ENCODE assay signal across 19 mouse cellular contexts in the genomic region with DNA sequence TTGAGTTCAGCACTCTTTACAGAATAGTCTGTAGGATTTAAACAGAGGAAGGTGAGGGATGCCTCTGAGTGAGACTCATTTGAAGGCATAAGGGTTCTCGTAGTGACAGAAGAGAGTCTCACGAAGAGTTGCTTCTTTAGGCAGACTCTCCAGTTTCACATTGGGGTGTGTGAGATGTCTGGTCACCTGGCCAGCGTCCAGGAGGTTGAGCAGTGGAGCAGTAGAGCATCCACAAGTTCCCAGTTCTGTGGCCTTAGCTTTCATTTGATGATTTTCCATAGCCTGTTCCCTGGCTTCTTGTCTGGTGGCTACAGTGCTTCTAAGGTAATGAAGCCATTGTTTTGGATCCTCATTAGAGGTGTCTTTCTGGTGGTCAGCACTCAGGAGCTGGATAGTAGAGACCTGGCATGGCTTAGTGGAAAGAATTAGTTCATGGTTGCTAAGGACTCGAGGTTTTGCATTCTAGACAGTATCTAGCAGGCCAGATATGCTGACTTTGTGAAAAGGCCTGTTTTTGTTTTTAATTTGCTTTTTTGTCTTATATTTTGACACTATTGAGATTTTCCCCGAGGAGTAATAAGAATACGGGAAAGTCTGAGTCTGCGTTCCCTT. TPM values are rescaled to one million over a fixed set of nuclear protein-coding genes. Genes with fewer than 3 reads are reported as not detected.
DNase-seq lines count a peak whose midpoint lies in the region; ATAC-seq lines count a peak whose summit lies in the region.
"Had no signal": no experiment of that assay in that cellular context is flagged by ENCODE, and none has a peak within 500 bp of the region (broad histone marks: within the 10 kb centered on the region; RNA-seq: fewer than 3 reads in every experiment).

No protein-coding gene starts in this region.

- H3K4me1 ChIP-seq in embryonic facial prominence, embryonic 13.5 days = peaks cover 37% of the 10 kb centered on the region
- H3K4me1 ChIP-seq in embryonic facial prominence, embryonic 10.5 days = peaks cover 28% of the 10 kb centered on the region
- peaks cover 48% of the 10 kb centered on the region for H3K4me1 ChIP-seq in limb, embryonic 13.5 days
- peaks cover 24% of the 10 kb centered on the region for H3K4me1 ChIP-seq in forebrain, embryonic 14.5 days (ENCODE audit: control insufficient read depth, insufficient read depth, low read length)

- peaks cover 13% of the 10 kb centered on the region; the same call in 1 of the 2 replicates for H3K36me3 ChIP-seq in embryonic facial prominence, embryonic 13.5 days
- peaks cover 14% of the 10 kb centered on the region for H3K36me3 ChIP-seq in embryonic facial prominence, embryonic 10.5 days (replicated peaks)
- peaks cover 5% of the 10 kb centered on the region for H3K36me3 ChIP-seq in limb, embryonic 13.5 days
- H3K36me3 ChIP-seq in forebrain, embryonic 14.5 days (ENCODE audit: control insufficient read depth, insufficient read depth, low read length) = no peaks in the 10 kb centered on the region

- no peak for DNase-seq in embryonic facial prominence, embryonic 10.5 days (ENCODE audit: low spot score)
- peak; percentile 61 for DNase-seq in left cerebral cortex, postnatal 4 days
- no peak for DNase-seq in left cerebral cortex, postnatal 10 days (ENCODE audit: extremely low spot score in 1 of 2, low spot score in 2 of 2)
- DNase-seq in Muller cell, postnatal 12 days (ENCODE audit: inconsistent ontology term) = peak; percentile 57
- DNase-seq in forebrain, embryonic 14.5 days (ENCODE audit: low spot score) = no peak
- DNase-seq: adrenal gland, adult 8-10 months; B cell, adult 2 months; cerebellum, adult 2 months; liver; retina, postnatal 1 day had no signal

- intact Hi-C loops in left cerebral cortex, postnatal 4 days (cut with DNase I) = no loop called here
- intact Hi-C loops in left cerebral cortex, postnatal 10 days (cut with DNase I) = no loop called here

- H3K4me2 ChIP-seq in embryonic facial prominence, embryonic 13.5 days = no peak overlapping the region
- H3K4me2 ChIP-seq in limb, embryonic 13.5 days (replicated peaks) = no peak overlapping the region
- H3K4me2 ChIP-seq in forebrain, embryonic 14.5 days (ENCODE audit: low read length) = no peak overlapping the region

- no peaks in the 10 kb centered on the region for H3K27me3 ChIP-seq in embryonic facial prominence, embryonic 13.5 days
- no peaks in the 10 kb centered on the region for H3K27me3 ChIP-seq in embryonic facial prominence, embryonic 10.5 days (replicated peaks; ENCODE audit: low read depth, poor library complexity, severe bottlenecking)
- no peaks in the 10 kb centered on the region for H3K27me3 ChIP-seq in limb, embryonic 13.5 days
- no peaks in the 10 kb centered on the region for H3K27me3 ChIP-seq in forebrain, embryonic 14.5 days (replicated peaks; ENCODE audit: control insufficient read depth, insufficient read depth, low read length)

- no peak overlapping the region for H3K9ac ChIP-seq in embryonic facial prominence, embryonic 13.5 days
- H3K9ac ChIP-seq in limb, embryonic 13.5 days = no peak overlapping the region
- no peak overlapping the region for H3K9ac ChIP-seq in forebrain, embryonic 14.5 days (ENCODE audit: low read length)
- H3K9ac ChIP-seq: forebrain, postnatal 0 days had no signal

- 89% methylated on average over 7 of the region's 7 CpGs for WGBS in embryonic facial prominence, embryonic 13.5 days
- WGBS in embryonic facial prominence, embryonic 10.5 days = 90% methylated on average over 7 of the region's 7 CpGs
- WGBS in limb, embryonic 13.5 days = 81% methylated on average over 7 of the region's 7 CpGs
- WGBS in forebrain, embryonic 14.5 days = 90% methylated on average over 7 of the region's 7 CpGs

- peak overlapping the region; percentile 34; the same call in 1 of the 2 replicates for H3K27ac ChIP-seq in embryonic facial prominence, embryonic 13.5 days
- no peak overlapping the region for H3K27ac ChIP-seq in embryonic facial prominence, embryonic 10.5 days (replicated peaks)
- peak overlapping the region; percentile 16; the same call in 1 of the 2 replicates for H3K27ac ChIP-seq in limb, embryonic 13.5 days
- H3K27ac ChIP-seq in forebrain, embryonic 14.5 days (ENCODE audit: low read depth, low read length) = no peak overlapping the region
- H3K27ac ChIP-seq: hindbrain, embryonic 10.5 days had no signal

- H3K4me3 ChIP-seq in embryonic facial prominence, embryonic 13.5 days = no peak overlapping the region
- no peak overlapping the region for H3K4me3 ChIP-seq in embryonic facial prominence, embryonic 10.5 days
- no peak overlapping the region for H3K4me3 ChIP-seq in limb, embryonic 13.5 days
- H3K4me3 ChIP-seq in forebrain, embryonic 14.5 days (ENCODE audit: low read depth, low read length) = no peak overlapping the region
- H3K4me3 ChIP-seq: hindbrain, embryonic 10.5 days had no signal

- H3K9me3 ChIP-seq in embryonic facial prominence, embryonic 13.5 days = no peaks in the 10 kb centered on the region; the same call in 1 of the 2 replicates
- H3K9me3 ChIP-seq in embryonic facial prominence, embryonic 10.5 days = no peaks in the 10 kb centered on the region
- H3K9me3 ChIP-seq in limb, embryonic 13.5 days = 0 out of 2 replicates have a peak, but pooled peaks cover 4% of the 10 kb centered on the region
- H3K9me3 ChIP-seq in forebrain, embryonic 14.5 days (replicated peaks; ENCODE audit: control insufficient read depth, low read length) = no peaks in the 10 kb centered on the region
- H3K9me3 ChIP-seq: hindbrain, embryonic 10.5 days had no signal

- ATAC-seq in embryonic facial prominence, embryonic 13.5 days (ENCODE audit: insufficient number of reproducible peaks, insufficient read depth, low FRiP score, low TSS enrichment, low read depth) = no peak
- ATAC-seq in limb, embryonic 13.5 days (ENCODE audit: low FRiP score, low read depth) = no peak
- ATAC-seq in monocyte, adult 5-6 weeks (replicated peaks; ENCODE audit: insufficient number of reproducible peaks, low FRiP score, low TSS enrichment, poor library complexity, severe bottlenecking) = no peak
- ATAC-seq in forebrain, embryonic 14.5 days = no peak

RNA-seq across cellular contexts. Expression of gene Zfp750, which starts 33.8 kb away (rescaled TPM):
- 8.4 and 9.1 TPM in 2 replicates for polyA plus RNA-seq in embryonic facial prominence, embryonic 13.5 days (2015; fragmentation: Nextera tagmentation; extraction: Ambion mirVana)
- polyA plus RNA-seq in embryonic facial prominence, embryonic 10.5 days (2016; fragmentation: Nextera tagmentation; extraction: Ambion mirVana) = 0.73 and 0.91 TPM in 2 replicates
- total RNA-seq in left cerebral cortex, postnatal 4 days (2021) = not detected
- not detected for total RNA-seq in left cerebral cortex, postnatal 10 days (2021)
- 4.2 and 5.4 TPM in 2 replicates for polyA plus RNA-seq in limb, embryonic 13.5 days (2015; fragmentation: Nextera tagmentation; extraction: Ambion mirVana)
- 0.19 TPM in 1 of 3 replicates, not detected in the others for total RNA-seq in monocyte, adult 5-6 weeks (2017)
- polyA plus RNA-seq in forebrain, embryonic 14.5 days (2014; fragmentation: Nextera tagmentation; extraction: Ambion mirVana) = 0.09 TPM in 1 of 2 replicates, not detected in the other
- total RNA-seq: left cerebral cortex, adult 18-20 months; neutrophil, adult 5-6 weeks had no signal
- polyA plus RNA-seq: heart, embryonic 14.5 days; small intestine, adult 2 months had no signal

Comparison
In these comparisons a context has a peak if more than half of its experiments do, and no peak if none do; other contexts are left out.
1. H3K27ac ChIP-seq: peak in embryonic facial prominence, embryonic 13.5 days (single experiment) and limb, embryonic 13.5 days (single experiment); none in embryonic facial prominence, embryonic 10.5 days (single experiment) and forebrain, embryonic 14.5 days (single experiment).
2. DNase-seq: peak in left cerebral cortex, postnatal 4 days (single experiment) and Muller cell, postnatal 12 days (single experiment); none in embryonic facial prominence, embryonic 10.5 days (single experiment), left cerebral cortex, postnatal 10 days (0 of 2) and forebrain, embryonic 14.5 days (single experiment).